In genomic region chr13:62785199-62786134, GRCm38 (mm10) we compare ENCODE assay signal across 8 mouse cellular contexts. TPM values are rescaled to one million over a fixed set of nuclear protein-coding genes. Genes with fewer than 3 reads are reported as not detected.
A peak's percentile ranks its signal among the peaks of the same experiment; 100 is the strongest.
DNase-seq lines count a peak whose midpoint lies in the region; ATAC-seq lines count a peak whose summit lies in the region.
"Not testable (repeated sequence)": the region's sequence is repeated elsewhere in the genome, so short reads cannot be mapped to it uniquely, and the experiment has no call there.

Gm5141 (minus strand) TSS chr13:62785808.

- H3K27ac ChIP-seq in embryonic facial prominence, embryonic 11.5 days (replicated peaks; ENCODE audit: low read depth, low read length), result not testable (repeated sequence)

- DNase-seq in adrenal gland, postnatal 10 days, result peak; percentile 53
- peak; percentile 39 for DNase-seq in embryonic facial prominence, embryonic 11.5 days (ENCODE audit: low spot score)
- DNase-seq in heart, adult 18-20 months, result peak; percentile 55 to 75
- DNase-seq in kidney, adult 11 months, result peak; percentile 61
- DNase-seq in left cerebral cortex, postnatal 36 days (ENCODE audit: low spot score in 2 of 2), result peak; percentile 49 to 59
- peak; percentile 22 for DNase-seq in mesoderm, embryonic 11.5 days (ENCODE audit: low read depth, low spot score)
- DNase-seq in right cerebral cortex, postnatal 36 days (ENCODE audit: low spot score in 2 of 2), result peak; percentile 39 to 55
- DNase-seq in yolk sac, embryonic 10.5 days (ENCODE audit: low spot score), result peak; percentile 59

- 6% methylated on average over 18 of the region's 23 CpGs for WGBS in embryonic facial prominence, embryonic 11.5 days

- not testable (repeated sequence) for H3K9me3 ChIP-seq in embryonic facial prominence, embryonic 11.5 days (replicated peaks; ENCODE audit: control insufficient read depth, low read length)

- H3K4me3 ChIP-seq in embryonic facial prominence, embryonic 11.5 days (ENCODE audit: low read depth, low read length), result peak within 1 kb of the TSS; percentile 51

- peak within 1 kb of the TSS; percentile 50 for H3K4me2 ChIP-seq in embryonic facial prominence, embryonic 11.5 days (ENCODE audit: low read depth, low read length)

- H3K36me3 ChIP-seq in embryonic facial prominence, embryonic 11.5 days (replicated peaks; ENCODE audit: control insufficient read depth, insufficient read depth, low read depth, low read length), result not testable (repeated sequence)

- H3K9ac ChIP-seq in embryonic facial prominence, embryonic 11.5 days (replicated peaks; ENCODE audit: low read length), result peak within 1 kb of the TSS; percentile 66

- H3K27me3 ChIP-seq in embryonic facial prominence, embryonic 11.5 days (ENCODE audit: control insufficient read depth, insufficient read depth, low read length), result not testable (repeated sequence)

- ATAC-seq in embryonic facial prominence, embryonic 11.5 days (replicated peaks; ENCODE audit: insufficient number of reproducible peaks, low FRiP score, low TSS enrichment, low read depth), result peak; percentile 99

- H3K4me1 ChIP-seq in embryonic facial prominence, embryonic 11.5 days (ENCODE audit: control insufficient read depth, insufficient read depth, low read length), result not testable (repeated sequence)

- intact Hi-C loops in left cerebral cortex, postnatal 36 days (cut with DNase I), result not testable (repeated sequence)

RNA-seq across cellular contexts. Expression of gene Gm5141, which starts in this region (rescaled TPM):
- total RNA-seq in adrenal gland, postnatal 10 days (2021), result 1 to 10 TPM; 1.6 to 4.8 TPM
- 13.5 and 16.4 TPM in 2 replicates for polyA plus RNA-seq in embryonic facial prominence, embryonic 11.5 days (2014; fragmentation: Nextera tagmentation; extraction: Ambion mirVana)
- total RNA-seq in heart, adult 18-20 months (2021), result under 1 TPM; 0.52 to 0.72 TPM
- 1 to 10 TPM; 5.8 to 6.3 TPM for total RNA-seq in left cerebral cortex, postnatal 36 days (2021)

Comparison
In these comparisons a context has a peak if more than half of its experiments do, and no peak if none do; other contexts are left out.
1. Peak in DNase-seq in heart, adult 18-20 months; RNA of the gene not detected or under 1 TPM.